Mouse (Mus musculus) layer of hippocampus, postnatal 14 days (tissue): ENCODE measurements around the gene Fgfr2. TPM values are rescaled to one million over a fixed set of nuclear protein-coding genes. Genes with fewer than 3 reads are reported as not detected.
A peak's percentile ranks its signal among the peaks of the same experiment; 100 is the strongest.

Source experiments
- DNase-seq, 2 experiments: peaks; one replicate each; pipeline ENCODE4 v3.0.0; 2021 to 2022; ENCODE audit warnings: low spot score in 2 of 2, mixed read lengths in 1 of 2
- total RNA-seq, 2 experiments: library from RNA; stranded (reverse); gene quantifications; 2 replicates each; pipeline ENCODE4 v1.2.3; 2021

The Fgfr2 gene
- total RNA-seq, 2 experiments from 2014 or later, result 38.3 to 40.2 TPM

DNA sequence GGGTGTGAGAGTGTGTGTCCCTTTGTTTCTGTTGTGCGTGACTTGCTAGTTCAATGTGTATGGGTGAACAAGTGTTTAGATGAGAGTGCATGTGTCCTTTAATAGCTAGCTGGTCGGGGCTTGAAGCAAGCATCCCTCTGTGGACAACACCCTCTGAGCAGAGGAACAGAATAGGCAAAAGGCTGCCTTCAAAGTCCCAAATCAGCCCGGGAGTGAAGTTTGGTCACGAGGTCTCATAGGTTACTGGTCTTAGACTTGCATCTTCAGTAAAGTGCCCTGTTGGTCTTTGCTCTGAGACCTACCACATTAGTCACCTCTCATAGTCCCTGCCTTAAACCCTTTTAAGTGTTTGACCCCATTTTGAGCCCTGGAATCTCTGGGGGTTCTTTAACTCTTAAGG is 1571.7 kb downstream of the Fgfr2 start:
- DNase-seq, result no peak

DNA sequence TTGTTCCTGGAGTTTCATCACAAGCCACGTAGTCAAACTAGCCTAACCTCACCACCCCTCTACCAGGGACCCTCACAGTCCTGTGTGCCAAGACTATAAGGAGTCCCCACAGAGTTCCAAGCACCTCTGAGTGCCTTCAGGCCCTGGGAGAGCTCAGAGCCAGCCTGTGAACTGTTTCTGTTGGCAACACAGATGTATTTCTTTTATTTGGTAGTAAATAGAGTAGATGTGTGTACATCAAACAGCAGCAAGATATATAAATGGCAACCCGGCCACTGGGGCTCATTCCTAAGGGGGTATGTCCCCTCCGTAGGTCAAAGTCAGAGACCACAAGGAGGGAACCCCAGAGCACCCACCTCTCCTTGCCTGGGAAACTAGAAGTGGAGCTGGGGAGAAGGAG is 1574.7 kb downstream of the Fgfr2 start, which contains the start of gene Hmx2:
TSS of gene Hmx2 (plus strand) at position 301 of the 400 bp plus-strand sequence.
- DNase-seq, result no peak

DNA sequence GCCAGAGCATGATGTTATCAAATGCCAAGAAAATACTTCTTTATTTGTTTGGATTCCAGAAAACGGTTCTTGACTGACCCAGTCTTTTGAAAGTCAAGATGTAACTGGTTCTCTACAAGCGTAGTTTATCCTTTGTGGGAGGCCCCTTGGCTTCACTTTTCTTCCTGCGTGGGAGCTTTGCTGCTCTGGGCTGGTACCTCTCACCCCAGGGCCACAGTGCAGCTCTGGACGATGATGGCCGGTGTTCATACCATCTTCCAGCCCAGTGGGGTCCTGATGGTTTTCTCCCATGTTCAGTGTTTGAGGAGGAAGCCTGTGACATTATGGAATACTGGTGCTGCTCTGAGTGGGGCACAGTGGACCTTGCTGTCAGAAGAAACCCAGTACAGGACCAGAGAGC is 1575.7 kb downstream of the Fgfr2 start:
- no peak for DNase-seq

DNA sequence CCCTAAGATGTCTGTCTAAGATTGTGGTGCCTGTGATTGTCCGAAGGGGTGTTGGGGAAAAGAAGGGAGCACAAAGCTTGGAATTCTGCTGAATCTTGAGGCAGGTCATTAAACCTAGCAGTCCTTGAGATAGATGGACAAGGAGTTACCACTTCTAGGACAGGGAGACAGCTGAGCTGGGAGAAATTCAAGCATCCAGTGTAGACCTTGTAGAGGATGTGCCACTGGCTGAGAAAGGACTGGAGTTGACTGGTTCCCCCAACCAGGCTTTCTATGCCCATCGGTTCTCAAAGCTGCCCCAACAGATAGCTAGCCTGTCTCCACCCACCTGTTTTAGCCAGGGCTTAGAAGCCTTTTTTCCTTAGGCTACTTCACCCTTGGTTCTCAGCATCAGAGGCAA is 1576.7 kb downstream of the Fgfr2 start:
- no peak for DNase-seq

DNA sequence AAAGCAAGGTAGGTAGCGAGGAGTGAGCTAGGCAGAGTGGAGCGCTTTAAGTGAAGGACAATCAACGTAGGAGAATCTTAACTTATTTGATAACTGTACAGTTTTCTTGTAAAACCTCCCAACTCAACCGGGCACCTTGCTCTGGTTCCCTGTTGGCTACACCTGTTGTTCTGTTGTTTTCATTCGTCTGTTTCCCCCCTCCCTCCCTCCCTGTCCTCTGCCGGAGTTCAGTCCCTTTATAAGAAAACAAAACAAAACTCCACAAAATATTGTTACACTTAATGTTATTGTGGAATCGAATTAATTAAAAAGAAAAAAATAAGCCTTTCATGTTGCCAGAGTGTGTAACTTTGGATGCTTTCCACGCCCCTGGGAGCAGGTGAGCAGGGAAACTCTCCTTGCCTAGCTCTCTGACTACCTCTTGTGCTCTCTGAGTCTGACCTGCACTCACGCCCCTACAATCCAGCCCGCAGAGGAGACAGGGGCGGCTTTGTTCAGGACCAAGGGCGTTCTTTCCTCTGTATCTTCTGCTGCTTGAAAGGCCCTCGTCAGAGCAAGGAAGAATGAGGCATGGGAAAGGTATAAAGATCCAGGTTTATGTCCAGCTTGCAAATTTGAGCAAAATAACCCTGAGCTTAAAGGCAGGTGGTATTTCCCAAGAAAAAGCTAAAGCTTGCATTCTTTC is 1577.3 kb downstream of the Fgfr2 start:
- no peak for DNase-seq

DNA sequence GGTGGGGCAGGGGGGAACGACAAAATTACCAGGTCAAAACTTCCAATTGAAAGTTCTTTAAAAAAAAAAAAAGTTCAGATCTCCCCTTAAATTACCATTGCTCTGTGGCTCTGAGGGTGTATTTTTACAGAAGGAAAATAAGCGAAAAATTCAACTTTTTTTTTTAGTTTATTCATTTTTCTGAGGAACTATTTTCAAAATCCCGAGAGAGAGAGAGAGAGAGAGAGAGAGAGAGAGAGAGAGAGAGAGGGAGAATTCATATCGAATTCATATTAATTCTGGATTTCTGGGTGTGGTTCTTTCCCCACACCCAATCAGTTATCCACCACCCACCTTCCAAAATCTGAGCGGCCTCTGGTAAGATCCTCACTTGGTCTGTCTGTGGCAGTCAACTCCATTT is 1578.3 kb downstream of the Fgfr2 start:
- DNase-seq, result no peak

DNA sequence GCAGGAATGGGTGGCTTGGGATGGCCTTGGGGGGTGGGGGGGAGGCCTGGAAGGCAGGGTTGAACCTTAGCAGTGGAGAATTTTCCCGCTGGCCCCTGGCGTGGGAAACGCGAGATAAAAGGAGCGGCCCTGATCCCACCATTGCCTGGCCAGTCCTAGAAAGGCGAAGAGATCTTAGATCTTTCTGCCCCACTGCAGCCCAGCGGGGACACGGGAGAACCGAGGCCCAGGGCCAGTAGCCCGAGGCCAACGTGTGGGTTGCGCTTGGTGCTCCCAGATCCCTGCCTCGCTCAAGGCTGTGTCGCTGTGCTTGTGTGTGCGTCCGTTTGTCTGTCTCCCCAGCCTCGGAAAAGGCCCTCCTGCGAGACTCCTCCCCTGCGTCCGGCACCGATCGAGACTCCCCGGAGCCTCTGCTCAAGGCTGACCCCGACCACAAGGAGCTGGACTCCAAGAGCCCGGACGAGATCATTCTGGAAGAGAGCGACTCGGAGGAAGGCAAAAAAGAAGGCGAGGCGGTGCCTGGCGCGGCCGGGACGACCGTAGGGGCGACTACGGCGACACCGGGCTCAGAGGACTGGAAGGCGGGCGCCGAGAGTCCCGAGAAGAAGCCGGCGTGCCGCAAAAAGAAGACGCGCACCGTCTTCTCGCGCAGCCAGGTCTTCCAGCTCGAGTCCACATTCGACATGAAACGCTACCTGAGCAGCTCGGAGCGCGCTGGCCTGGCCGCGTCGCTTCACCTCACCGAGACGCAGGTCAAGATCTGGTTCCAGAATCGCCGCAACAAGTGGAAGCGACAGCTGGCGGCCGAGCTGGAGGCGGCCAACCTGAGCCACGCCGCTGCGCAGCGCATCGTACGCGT is 1579.3 kb downstream of the Fgfr2 start:
- DNase-seq, result no peak

DNA sequence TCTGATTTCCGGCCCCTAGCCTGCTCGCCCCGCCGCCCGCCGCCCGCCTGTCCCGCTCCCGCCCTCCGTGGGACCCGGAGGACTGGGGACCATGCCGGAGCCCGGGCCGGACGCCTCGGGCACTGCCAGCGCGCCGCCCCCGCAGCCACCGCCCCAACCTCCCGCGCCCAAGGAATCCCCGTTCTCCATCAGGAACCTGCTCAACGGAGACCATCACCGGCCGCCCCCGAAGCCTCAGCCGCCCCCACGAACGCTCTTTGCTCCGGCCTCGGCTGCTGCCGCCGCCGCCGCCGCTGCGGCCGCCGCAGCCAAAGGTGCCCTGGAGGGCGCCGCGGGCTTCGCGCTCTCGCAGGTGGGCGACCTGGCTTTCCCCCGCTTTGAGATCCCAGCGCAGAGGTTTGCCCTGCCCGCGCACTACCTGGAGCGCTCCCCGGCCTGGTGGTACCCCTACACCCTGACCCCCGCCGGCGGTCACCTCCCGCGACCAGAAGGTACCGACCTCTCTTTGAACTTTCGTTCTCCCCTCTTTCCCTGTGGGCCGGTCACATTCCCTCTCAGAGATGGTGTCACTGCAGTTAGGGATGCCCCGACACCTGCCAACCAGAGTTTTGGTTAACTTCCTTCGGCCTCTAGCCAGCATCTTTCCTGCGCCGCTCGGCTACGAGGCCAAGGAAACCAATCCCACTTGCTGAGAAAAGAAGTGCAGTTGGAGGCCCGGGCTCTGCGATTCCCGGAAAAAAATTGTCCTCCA is 1580.1 kb downstream of the Fgfr2 start:
- DNase-seq, result no peak

DNA sequence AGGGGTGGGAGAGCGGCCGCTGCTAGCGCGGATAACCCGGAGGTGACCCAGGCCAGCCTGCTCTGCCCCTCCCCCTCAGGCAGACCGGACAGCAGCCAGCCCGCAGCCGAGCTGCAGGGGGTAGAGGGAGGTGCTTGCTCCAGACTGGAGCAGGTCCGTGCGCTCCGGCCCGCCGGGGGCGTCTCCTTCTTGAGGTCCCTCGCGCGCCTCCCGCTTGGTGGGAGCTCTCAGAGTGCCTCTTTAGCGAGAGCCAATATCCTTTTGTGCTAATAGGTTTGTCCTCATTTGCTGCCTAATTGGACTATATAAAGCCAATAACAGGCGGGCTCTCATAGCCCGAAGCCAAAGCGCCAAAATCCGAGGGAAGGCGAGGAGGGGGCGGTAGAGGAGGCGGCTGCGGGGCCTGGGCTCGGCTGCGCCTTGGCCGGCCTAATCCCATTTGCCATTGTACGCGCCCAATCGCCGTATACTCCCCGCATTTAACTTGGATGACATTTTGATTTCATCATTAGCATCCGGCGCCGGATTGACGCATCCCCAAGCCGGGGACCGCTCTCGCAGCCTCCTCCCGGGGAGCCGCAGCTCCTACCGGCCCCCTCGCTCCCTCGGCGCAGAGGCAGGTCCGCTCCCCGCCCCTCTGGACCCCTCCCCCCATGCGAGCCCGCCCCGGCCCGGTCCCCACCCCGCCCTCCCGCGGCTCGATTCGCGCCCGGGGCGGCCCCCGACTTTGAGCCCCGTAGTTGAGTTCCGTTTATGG is 1580.9 kb downstream of the Fgfr2 start, which contains the start of gene Hmx3:
TSS of gene Hmx3 (plus strand) at position 753 of the 757 bp plus-strand sequence.
- no peak for DNase-seq

DNA sequence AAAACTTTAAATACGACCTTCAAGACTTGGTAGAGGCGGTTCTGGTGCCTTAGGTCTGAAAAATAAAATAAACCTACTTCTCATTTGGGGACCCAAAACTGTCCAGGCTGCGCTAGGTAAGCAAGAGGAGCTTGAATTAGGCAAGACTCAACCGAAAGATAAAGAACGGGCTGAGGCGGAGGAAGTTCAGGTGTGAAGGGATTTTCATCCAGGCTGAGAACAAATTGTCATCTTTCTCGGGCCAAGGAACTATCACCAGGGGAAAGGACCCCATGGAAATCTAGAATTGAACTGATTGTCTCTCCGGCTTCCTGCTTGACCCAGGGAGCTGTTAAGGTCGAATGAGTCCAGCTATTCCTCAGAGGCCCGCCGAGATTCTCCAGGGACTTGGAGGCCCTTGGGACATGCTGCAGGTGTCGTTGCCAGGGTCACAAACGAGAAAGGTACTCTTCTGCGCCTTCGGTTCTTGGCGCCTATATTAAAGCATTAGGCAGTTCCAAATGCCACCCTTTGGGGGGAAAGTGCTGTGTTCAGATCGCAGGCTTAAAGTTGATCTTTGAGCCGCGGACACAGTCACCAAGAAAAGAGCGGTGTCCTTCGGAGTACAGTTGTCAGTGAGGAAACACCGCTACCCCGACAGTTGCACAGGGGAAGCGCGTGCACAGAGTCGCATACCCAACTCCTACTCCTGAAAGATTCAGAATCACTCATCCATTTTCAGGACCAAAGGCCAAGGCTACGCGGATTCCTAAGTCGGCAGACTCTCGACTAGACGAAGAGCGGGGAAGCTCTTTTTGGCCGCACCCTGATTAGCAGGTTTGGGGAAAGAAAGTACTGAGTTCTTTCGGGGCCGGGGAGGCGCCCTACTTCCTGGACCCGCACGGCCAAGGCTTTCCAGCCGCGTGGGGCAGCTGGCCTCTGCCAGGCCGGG is 1581.7 kb downstream of the Fgfr2 start:
- DNase-seq, result no peak

DNA sequence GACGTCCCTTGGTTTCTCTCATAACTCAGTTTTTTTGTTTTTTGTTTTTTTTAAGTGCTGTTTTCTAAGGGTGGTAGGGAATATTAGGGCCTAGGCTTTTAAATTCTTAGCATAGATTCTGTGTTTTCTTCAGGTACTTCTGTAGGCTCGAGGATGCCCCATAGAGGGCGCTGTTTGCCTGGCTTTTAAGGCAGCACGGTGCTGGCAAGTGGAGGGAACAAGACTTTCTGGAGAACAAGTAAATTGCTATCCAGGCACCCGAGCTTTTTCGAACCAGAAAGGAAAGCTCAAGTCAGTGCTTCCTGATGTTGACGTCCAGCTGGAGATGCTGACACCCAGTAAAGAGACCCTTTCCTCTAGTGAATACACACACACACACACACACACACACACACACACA is 1583.2 kb downstream of the Fgfr2 start:
- DNase-seq, result peak; percentile 77 to 83

DNA sequence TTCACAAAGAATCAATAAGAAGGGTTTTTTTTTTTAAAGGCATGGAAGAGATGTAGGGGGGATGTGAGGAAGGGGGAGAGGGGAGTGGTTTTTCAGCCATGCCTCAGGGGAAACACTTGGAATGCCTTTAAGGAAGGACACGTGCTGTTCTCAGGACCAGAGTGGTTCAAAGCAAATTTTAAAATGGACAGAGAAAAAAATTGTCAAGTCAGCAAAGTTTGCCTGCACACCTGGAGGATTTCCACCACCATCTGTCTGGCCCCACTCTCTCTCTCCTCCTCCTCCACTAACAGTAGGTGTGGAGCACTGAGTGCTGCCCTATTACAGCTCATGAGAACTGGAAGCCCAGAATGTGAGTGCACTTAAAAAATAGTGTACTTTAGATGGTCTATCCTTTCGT is 1619.4 kb downstream of the Fgfr2 start:
- DNase-seq, result no peak

DNA sequence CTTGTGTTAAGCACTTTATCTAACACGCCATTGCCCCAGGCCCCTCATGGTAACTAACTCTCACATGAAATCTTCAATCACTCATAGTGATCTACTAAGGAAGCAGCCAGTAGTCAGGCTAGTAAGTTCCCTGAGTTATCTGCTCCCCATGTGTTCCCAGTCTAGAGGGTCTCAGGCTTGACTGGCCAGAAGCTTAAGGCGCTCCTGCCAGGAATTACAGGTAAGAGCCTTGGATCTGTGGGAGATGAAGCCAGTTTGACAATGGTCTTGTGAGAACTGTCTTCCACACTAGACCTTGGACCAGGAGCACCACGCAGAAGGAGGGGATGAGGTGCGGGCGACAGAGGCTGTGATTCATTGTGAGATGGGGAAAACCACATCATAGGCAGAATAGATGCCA is 1644.7 kb downstream of the Fgfr2 start:
- no peak for DNase-seq

DNA sequence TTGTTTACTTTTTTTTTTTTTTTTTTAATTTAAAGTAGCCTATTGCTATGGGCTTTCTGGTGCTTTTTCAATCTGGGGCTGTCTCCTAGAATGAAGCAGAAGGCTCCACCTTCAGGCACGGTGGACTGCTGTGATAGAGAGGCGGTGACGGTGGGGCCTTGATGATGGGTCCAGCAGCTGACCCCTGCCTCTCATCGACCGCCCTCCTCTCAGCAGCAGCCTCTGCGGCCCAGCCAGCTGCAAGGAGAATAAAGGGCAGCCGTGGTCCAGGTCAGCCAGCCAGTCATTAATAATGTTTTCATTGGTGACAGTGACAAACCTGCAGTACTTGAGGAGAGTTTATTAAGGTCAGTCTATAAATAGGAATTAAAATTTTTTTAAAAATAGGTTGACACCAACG is 1646.0 kb downstream of the Fgfr2 start:
- DNase-seq, result no peak

DNA sequence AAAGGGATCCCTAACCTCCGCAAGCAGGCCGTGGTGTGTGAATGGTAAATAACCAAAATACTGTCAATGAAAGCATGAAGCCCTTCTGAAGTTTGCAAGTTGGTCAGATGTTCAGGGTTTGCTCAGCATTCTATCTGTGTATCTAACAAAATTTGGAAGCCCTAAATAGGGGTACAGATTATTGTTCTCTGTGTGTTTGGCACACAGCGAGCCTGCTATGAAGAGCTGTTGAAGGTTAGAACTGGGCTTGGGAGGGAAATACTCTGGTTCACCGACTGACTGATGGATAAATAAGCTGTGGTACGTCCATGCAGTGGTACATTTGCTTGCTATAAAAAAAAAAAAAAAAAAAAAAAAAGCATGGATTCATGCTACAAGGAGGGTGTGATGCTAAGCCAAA is 1651.6 kb downstream of the Fgfr2 start:
- DNase-seq, result no peak

DNA sequence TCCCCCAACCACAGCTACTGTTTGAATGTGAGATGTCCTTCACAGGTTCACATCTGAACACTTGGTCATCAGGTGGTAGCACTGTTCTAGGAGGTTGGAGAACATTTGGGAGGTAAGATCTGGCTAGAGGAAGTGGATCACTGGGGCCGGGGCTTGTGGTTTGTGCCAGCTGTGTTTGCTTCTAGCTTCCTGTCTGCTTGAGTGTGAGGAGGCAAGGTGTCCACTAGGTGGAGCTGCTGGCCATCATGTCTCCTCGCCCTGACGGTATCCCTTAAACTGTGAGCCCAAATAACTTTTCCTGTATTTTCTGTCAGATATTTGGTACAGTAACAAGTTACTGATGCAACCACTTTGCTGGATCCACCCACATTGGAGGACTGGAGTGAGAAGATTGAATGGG is 1653.6 kb downstream of the Fgfr2 start:
- no peak for DNase-seq

DNA sequence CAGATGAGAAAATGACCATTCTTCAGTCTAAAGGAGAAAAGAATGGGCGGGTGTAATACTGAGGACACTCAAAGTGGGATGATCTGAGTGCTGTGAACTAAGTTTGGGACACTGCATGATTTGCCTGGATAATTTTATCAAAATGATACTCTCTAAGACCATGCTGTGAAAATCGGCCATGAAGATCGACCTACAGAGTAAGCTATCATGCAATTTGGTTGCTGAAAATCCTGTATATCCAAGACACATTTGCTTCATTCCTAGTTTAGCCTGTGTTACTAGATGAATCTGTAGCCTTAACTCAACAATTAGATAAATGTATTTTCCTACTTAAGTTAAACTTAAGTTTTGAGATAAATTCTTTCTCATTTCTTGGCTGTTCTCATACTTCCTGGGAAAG is 1655.8 kb downstream of the Fgfr2 start:
- DNase-seq, result no peak

DNA sequence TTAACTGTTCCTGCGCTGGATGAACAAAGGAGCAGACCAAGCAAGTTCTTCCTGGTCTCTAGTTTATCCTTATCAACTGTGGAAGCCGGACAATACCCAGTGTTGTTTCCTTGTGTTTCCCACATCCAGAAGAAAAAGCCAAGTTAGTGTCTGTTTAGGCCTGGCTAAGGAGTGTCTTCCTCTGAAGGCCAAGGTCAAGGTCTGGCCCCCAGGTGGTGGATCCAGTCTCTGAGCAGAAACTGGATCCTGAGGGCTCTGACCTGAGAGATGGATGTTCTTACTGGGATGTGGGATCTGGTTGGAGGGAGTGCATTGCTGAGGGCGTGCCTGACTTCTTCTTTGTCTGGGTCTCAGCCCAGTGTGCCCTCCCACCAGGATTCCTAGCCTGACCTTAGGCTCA is 1657.4 kb downstream of the Fgfr2 start:
- no peak for DNase-seq

DNA sequence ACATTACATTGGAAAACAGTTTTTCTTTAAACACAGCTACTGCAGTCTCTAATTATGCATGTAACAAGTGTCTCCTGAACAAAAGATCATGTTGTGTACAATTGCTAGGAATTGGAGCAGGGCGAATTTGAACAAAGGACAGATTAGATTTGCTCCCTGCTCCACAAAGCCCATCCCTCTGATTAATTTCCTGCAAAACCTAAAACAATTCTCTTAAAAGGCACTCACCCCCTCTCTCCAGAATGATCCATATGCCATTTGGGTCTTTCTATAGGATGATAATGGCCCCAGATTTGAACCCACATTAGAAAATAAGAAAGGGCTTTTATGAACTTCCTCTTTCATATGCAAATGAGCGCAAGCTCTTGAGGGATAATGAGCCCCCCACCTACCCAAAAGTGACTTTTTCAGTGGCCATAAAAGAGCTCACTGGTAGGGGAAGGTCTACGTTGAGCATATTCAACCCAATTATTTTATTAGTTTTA is 1658.0 kb downstream of the Fgfr2 start:
- no peak for DNase-seq

DNA sequence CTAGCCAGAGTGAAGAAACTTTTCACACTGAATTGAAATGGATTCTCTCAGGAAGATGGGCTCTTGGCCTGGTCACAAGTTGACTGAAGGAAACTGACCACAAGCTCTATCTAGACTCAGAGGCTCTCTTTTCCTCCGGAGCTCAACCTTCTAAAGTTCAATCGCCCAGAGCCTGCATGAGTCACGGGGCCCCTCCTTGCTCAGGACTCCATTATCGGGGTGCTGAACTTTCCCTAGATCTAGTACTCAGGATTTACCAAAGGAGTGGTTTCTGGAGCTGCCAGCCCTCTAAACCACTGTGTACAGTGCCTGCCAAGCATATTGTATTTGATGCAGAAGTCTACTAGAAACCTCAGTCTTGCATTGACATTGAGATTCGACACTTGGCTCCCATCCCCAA is 1666.4 kb downstream of the Fgfr2 start:
- DNase-seq, result no peak
